Mouse (Mus musculus) gastrocnemius, postnatal 14 days (tissue): Measurements from ENCODE around the gene Gbx1. TPM values are rescaled to one million over a fixed set of nuclear protein-coding genes. Genes with fewer than 3 reads are reported as not detected.

Source experiments
- DNase-seq: peaks from one replicate; pipeline ENCODE4 v3.0.0; 2021; ENCODE audit warnings: mixed read lengths
- intact Hi-C: fragments of 180-260 bp; cut with DNase I; formaldehyde crosslinking; loops from one replicate; pipeline ENCODE4 v1.15.1; 2025; ENCODE audit warnings: low total_unique reads
- total RNA-seq, 2 experiments: library from RNA; stranded (reverse); gene quantifications; 2 replicates each; pipeline ENCODE4 v1.2.3; 2021

Gbx1 gene
- total RNA-seq, 2 experiments from 2014 or later: not detected

GRCm38 (mm10) chr5:24484963-24485362 is 42.0 kb downstream of the Gbx1 start:
- intact Hi-C loops: loop anchor here (5.0 kb wide), 2 partner anchors 42 to 167 kb away; partner anchors contain the start of gene Gbx1
- no peak for DNase-seq

GRCm38 (mm10) chr5:24483326-24483725 is 43.7 kb downstream of the Gbx1 start:
- DNase-seq: peak; percentile 55

GRCm38 (mm10) chr5:24482247-24483079 is 44.5 kb downstream of the Gbx1 start:
- no peak for DNase-seq
- intact Hi-C loops: loop anchor here (5.0 kb wide), 2 partner anchors 45 to 170 kb away; partner anchors contain the start of gene Gbx1

More at GRCm38 (mm10) chr5:24483326-24483725, 43.7 kb downstream of the Gbx1 start:
- intact Hi-C loops: loop anchor here (5.0 kb wide), 2 partner anchors 44 to 169 kb away; partner anchors contain the start of gene Gbx1

- DNase-seq: peak; percentile 70
These were observed 45.4 kb downstream of the Gbx1 start for GRCm38 (mm10) chr5:24481647-24482046.

GRCm38 (mm10) chr5:24477909-24478308 is 49.1 kb downstream of the Gbx1 start:
- DNase-seq: no peak
- intact Hi-C loops: no loop called here

More at GRCm38 (mm10) chr5:24481647-24482046, 45.4 kb downstream of the Gbx1 start:
- intact Hi-C loops: loop anchor here (5.0 kb wide), 2 partner anchors 46 to 171 kb away; partner anchors contain the start of gene Gbx1

- intact Hi-C loops: no loop called here
- no peak for DNase-seq
These were observed 51.3 kb downstream of the Gbx1 start for GRCm38 (mm10) chr5:24475476-24476241.

GRCm38 (mm10) chr5:24474723-24475261 is 52.2 kb downstream of the Gbx1 start:
- peak; percentile 55 for DNase-seq
- intact Hi-C loops: loop anchor here (5.0 kb wide), 1 partner anchor 57 kb away; no protein-coding TSS in a partner anchor

- DNase-seq: no peak
- intact Hi-C loops: loop anchor here (5.0 kb wide), 1 partner anchor 57 kb away; no protein-coding TSS in a partner anchor
These were observed 52.8 kb downstream of the Gbx1 start for GRCm38 (mm10) chr5:24474025-24474722.

GRCm38 (mm10) chr5:24472884-24473619 is 54.0 kb downstream of the Gbx1 start:
- DNase-seq: no peak
- intact Hi-C loops: loop anchor here (5.0 kb wide), 1 partner anchor 56 kb away; no protein-coding TSS in a partner anchor

- intact Hi-C loops: loop anchor here (5.0 kb wide), 1 partner anchor 53 kb away; no protein-coding TSS in a partner anchor
- peak; percentile 75 for DNase-seq
These were observed 56.4 kb downstream of the Gbx1 start for GRCm38 (mm10) chr5:24470600-24470999.

- no peak for DNase-seq
- intact Hi-C loops: no loop called here
These were observed 60.2 kb downstream of the Gbx1 start for GRCm38 (mm10) chr5:24466762-24467161.

GRCm38 (mm10) chr5:24455613-24456012 is 71.4 kb downstream of the Gbx1 start:
- intact Hi-C loops: no loop called here

GRCm38 (mm10) chr5:24455076-24455475 is 71.9 kb downstream of the Gbx1 start:
- intact Hi-C loops: no loop called here
- DNase-seq: no peak

More at GRCm38 (mm10) chr5:24455613-24456012, 71.4 kb downstream of the Gbx1 start:
- no peak for DNase-seq

- DNase-seq: no peak
- intact Hi-C loops: no loop called here
These were observed 73.1 kb downstream of the Gbx1 start for GRCm38 (mm10) chr5:24453985-24454303.

- no peak for DNase-seq
- intact Hi-C loops: no loop called here
These were observed 73.6 kb downstream of the Gbx1 start for GRCm38 (mm10) chr5:24453283-24453984.
